Mouse (Mus musculus): ENCODE measurements around the gene Tmem106c.
A peak's percentile ranks its signal among the peaks of the same experiment; 100 is the strongest.

Tmem106c gene

GRCm38 (mm10) chr15:97963989-97964835 is at the start of gene Tmem106c:
TSS of gene Tmem106c (plus strand) at chr15:97964200.
- DNase-seq = peak; percentile 95

GRCm38 (mm10) chr15:97914331-97914747 is 49.7 kb upstream of the Tmem106c start:
- DNase-seq = no peak

GRCm38 (mm10) chr15:97917994-97918393 is 46.0 kb upstream of the Tmem106c start:
- DNase-seq = no peak

GRCm38 (mm10) chr15:97919217-97919616 is 44.8 kb upstream of the Tmem106c start:
- no peak for DNase-seq

- DNase-seq = no peak
These were observed 43.7 kb upstream of the Tmem106c start for GRCm38 (mm10) chr15:97920306-97920705.

- DNase-seq = no peak
These were observed 42.2 kb upstream of the Tmem106c start for GRCm38 (mm10) chr15:97921796-97922195.

GRCm38 (mm10) chr15:97922421-97922820 is 41.6 kb upstream of the Tmem106c start:
- no peak for DNase-seq

- DNase-seq = no peak
These were observed 37.0 kb upstream of the Tmem106c start for GRCm38 (mm10) chr15:97927018-97927417.

GRCm38 (mm10) chr15:97927821-97928220 is 36.2 kb upstream of the Tmem106c start:
- DNase-seq = no peak

- DNase-seq = no peak
These were observed 34.7 kb upstream of the Tmem106c start for GRCm38 (mm10) chr15:97929259-97929824.

- DNase-seq = no peak
These were observed 31.6 kb upstream of the Tmem106c start for GRCm38 (mm10) chr15:97932441-97932840.

GRCm38 (mm10) chr15:97938580-97938979 is 25.4 kb upstream of the Tmem106c start:
- DNase-seq = no peak

GRCm38 (mm10) chr15:97940088-97940487 is 23.9 kb upstream of the Tmem106c start:
- DNase-seq = no peak

- no peak for DNase-seq
These were observed 22.7 kb upstream of the Tmem106c start for GRCm38 (mm10) chr15:97941306-97941705.

GRCm38 (mm10) chr15:97942538-97942937 is 21.5 kb upstream of the Tmem106c start:
- no peak for DNase-seq

- no peak for DNase-seq
These were observed 20.6 kb upstream of the Tmem106c start for GRCm38 (mm10) chr15:97943356-97943755.

- DNase-seq = no peak
These were observed 19.0 kb upstream of the Tmem106c start for GRCm38 (mm10) chr15:97944919-97945574.

GRCm38 (mm10) chr15:97945656-97946315 is 18.2 kb upstream of the Tmem106c start:
- no peak for DNase-seq

- no peak for DNase-seq
These were observed 15.3 kb upstream of the Tmem106c start for GRCm38 (mm10) chr15:97948720-97949119.

GRCm38 (mm10) chr15:97949706-97950105 is 14.3 kb upstream of the Tmem106c start:
- DNase-seq = no peak

- no peak for DNase-seq
These were observed 13.8 kb upstream of the Tmem106c start for GRCm38 (mm10) chr15:97950240-97950639.

- DNase-seq = peak; percentile 66
These were observed 11.7 kb upstream of the Tmem106c start for GRCm38 (mm10) chr15:97952137-97952888.

GRCm38 (mm10) chr15:97952889-97953189 is 11.2 kb upstream of the Tmem106c start:
- DNase-seq = no peak
